Mouse (Mus musculus) fibroblast of lung, adult 2 months (primary cell): ENCODE results near the gene Fcho1.

Experiments
- DNase-seq: peaks from one replicate; pipeline ENCODE4 v3.0.0-alpha.2; 2011; ENCODE audit warnings: low read depth

Gene Fcho1

GRCm38 (mm10) chr8:71681369-71681915, 44.1 kb downstream of the Fcho1 start:
- peak; percentile 85 for DNase-seq

- no peak for DNase-seq
Measured at GRCm38 (mm10) chr8:71680471-71680870, 45.0 kb downstream of the Fcho1 start.

- DNase-seq: no peak
Measured at GRCm38 (mm10) chr8:71679550-71680168, 45.9 kb downstream of the Fcho1 start.

- no peak for DNase-seq
Measured at GRCm38 (mm10) chr8:71679116-71679515, 46.4 kb downstream of the Fcho1 start.

GRCm38 (mm10) chr8:71678216-71678615, 47.3 kb downstream of the Fcho1 start:
- DNase-seq: no peak

GRCm38 (mm10) chr8:71677555-71677954, 48.0 kb downstream of the Fcho1 start:
- DNase-seq: no peak

GRCm38 (mm10) chr8:71676803-71677202, 48.7 kb downstream of the Fcho1 start:
- no peak for DNase-seq

- no peak for DNase-seq
Measured at GRCm38 (mm10) chr8:71676020-71676741, 49.3 kb downstream of the Fcho1 start, which contains the start of gene Jak3. Gene Jak3 (plus strand): TSS chr8:71676296.

- no peak for DNase-seq
Measured at GRCm38 (mm10) chr8:71675456-71676019, 50.0 kb downstream of the Fcho1 start.

- no peak for DNase-seq
Measured at GRCm38 (mm10) chr8:71674071-71674470, 51.4 kb downstream of the Fcho1 start.

GRCm38 (mm10) chr8:71672168-71672735, 53.3 kb downstream of the Fcho1 start:
- no peak for DNase-seq

GRCm38 (mm10) chr8:71671549-71671965, 54.0 kb downstream of the Fcho1 start, which contains the start of gene Unc13a:
Gene Unc13a (minus strand): TSS chr8:71671757.
- no peak for DNase-seq

- DNase-seq: no peak
Measured at GRCm38 (mm10) chr8:71670621-71671548, 54.6 kb downstream of the Fcho1 start.

GRCm38 (mm10) chr8:71670198-71670597, 55.3 kb downstream of the Fcho1 start:
- no peak for DNase-seq

GRCm38 (mm10) chr8:71668220-71668975, 57.1 kb downstream of the Fcho1 start:
- no peak for DNase-seq

- DNase-seq: no peak
Measured at GRCm38 (mm10) chr8:71667256-71667655, 58.3 kb downstream of the Fcho1 start.

- DNase-seq: no peak
Measured at GRCm38 (mm10) chr8:71666855-71667254, 58.7 kb downstream of the Fcho1 start.

GRCm38 (mm10) chr8:71665331-71666130, 60.0 kb downstream of the Fcho1 start:
- no peak for DNase-seq

GRCm38 (mm10) chr8:71660325-71661120, 65.0 kb downstream of the Fcho1 start:
- DNase-seq: no peak
